Mouse (Mus musculus): Measurements from ENCODE around the gene Gm6793.

GRCm38 (mm10) chr8:111968541-111968940, 46.3 kb downstream of the Gm6793 start:
- TF ChIP-seq CTCF (IDR thresholded peaks at IDR 0.05; ENCODE audit: insufficient read depth, low read length) (no peak), POLR2A (IDR thresholded peaks at IDR 0.05; ENCODE audit: borderline replicate concordance, extremely low read depth, low read depth, low read length) (no peak)

Data from lung, adult 2 months (tissue).